Mouse (Mus musculus) ovary, postnatal 10 days (tissue): ENCODE data around the gene Pcmt1.

Source experiments
- DNase-seq: peaks from one replicate; pipeline ENCODE4 v3.0.0; 2022; ENCODE audit warnings: low spot score

Pcmt1 gene

DNA sequence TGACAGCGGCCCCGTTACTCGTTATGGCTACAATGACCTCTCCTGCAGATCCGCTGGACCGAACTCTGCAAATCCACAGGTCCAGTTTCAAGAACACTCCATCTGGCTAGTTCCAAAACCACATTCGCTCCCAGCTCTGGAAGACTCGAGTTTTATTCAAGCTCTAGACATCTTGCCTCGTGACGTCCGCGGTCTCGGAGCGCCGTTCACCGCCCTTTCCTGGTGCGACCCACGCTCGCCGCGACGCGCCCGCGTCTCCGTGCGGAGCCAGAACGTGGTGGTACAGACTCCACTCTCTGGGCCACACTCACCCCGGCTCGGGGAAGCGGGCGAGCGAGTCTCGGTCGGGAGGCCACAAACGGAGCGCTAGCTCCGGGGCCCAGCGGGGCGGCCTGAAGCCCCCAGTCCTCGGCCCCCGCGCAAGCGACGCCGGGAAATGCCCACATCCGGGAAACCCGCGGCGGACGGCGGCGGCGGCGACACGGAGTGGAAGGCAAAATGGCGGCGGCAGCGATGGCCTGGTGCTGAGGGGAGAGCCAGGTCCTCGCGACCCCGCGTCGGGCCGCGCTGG, at the start of gene Pcmt1, which contains the start of gene Lats1:
Gene Pcmt1 (minus strand): TSS at position 406 of the 571 bp plus-strand sequence.
Gene Lats1 (plus strand): TSS at position 484 of the 571 bp plus-strand sequence.
- DNase-seq: peak; percentile 87

DNA sequence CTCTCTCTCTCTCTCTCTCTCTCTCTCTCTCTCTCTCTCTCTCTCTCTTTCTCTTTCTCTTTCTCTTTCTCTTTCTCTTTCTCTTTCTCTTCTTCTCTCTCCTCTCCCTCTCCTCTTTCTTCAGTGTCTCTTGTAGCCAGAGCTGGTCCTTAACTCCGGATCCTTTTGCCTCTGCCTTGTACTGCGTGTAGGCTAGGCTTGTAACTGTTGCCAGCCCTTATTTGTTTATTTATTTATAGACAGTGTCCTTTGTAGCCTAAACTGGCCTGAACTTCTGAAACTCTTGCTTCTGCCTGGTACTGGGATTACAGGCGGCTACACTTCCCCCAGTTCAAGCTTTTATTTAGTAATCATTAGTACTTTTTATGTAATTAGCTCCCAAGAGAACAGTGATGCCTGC, 46.1 kb upstream of the Pcmt1 start:
- DNase-seq: no peak

DNA sequence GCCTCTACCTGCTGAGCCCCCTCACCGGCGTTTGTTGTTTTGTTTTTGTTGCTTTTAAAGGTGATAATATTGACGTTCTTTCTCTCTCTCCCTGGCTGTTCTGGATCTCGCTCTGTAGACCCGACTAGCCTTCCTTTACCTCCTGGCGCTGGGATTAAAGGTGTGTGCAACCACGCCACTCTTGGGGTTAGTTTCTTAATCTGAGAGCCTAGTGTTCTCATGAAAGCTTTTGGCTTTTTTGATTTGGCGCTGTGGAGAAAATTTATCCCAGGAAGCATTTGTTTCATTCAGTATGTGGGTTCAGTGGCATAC, 45.5 kb upstream of the Pcmt1 start:
- DNase-seq: no peak

DNA sequence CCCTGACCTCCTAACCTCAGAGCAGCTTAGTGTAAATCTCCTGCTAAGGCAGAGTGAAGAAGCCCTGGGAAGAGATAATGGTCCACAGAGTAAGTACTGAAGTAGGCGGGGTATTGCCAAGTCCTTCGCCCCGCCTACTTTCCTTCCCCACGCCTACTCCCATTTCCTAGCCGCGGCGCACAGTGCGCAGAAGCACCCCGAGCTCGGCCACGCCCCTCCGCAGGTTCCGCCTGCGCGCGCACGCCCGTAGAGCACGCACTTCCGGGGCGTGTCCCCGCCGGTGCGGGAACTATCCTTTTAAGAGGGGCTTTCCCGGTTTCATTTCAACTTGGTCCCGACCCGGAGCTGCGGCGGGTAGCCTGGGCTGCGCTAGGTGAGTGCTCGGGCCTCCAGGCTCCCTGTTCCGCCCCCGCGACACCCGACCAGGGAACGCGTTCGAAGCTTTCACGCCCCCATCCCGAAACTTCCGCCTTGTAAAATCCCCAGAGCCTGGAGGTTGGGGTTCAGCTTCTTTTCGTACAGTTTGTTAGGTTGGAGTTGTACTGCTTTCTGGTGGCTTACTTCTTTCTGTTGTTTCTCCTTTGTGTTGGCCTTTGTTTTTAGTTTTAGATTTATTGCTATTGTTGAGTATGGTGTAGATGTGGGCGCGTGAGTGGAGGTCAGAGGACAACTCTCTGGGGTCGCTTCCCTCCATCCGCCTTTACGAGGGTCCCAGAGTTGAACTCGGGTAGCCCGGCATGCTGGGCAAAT, 45.0 kb upstream of the Pcmt1 start, which contains the start of gene Katna1:
Gene Katna1 (plus strand): TSS at position 250 of the 750 bp plus-strand sequence.
- peak; percentile 70 for DNase-seq

DNA sequence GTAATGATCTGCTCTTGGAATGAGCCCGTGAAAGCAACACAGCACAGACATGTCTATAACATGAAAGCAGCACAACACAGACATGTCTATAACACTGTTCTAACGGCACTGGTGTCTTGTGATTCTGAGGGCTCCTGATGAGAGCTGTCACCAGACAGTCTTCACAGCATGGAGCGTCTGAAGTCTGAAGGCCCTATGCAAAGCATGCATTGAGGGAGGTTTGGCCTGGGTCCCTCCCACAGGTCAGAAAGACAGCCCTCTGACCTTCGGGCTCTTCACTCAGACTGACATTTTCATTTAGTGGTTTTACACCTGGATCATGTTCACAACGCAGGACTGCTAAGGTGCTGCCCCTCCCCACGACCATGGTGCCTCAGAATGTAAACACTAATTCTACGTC, 34.1 kb upstream of the Pcmt1 start:
- DNase-seq: no peak

DNA sequence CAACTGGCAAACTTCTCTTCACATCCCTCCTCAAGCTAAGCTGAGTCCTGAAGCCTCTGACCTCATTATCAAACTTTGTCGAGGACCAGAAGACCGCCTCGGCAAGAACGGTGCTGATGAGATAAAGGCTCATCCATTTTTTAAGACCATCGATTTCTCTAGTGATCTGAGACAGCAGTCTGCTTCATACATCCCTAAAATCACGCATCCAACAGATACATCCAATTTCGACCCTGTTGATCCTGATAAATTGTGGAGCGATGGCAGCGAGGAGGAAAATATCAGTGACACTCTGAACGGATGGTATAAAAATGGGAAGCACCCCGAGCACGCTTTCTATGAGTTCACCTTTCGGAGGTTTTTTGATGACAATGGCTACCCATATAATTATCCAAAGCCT, 31.6 kb upstream of the Pcmt1 start:
- DNase-seq: no peak

DNA sequence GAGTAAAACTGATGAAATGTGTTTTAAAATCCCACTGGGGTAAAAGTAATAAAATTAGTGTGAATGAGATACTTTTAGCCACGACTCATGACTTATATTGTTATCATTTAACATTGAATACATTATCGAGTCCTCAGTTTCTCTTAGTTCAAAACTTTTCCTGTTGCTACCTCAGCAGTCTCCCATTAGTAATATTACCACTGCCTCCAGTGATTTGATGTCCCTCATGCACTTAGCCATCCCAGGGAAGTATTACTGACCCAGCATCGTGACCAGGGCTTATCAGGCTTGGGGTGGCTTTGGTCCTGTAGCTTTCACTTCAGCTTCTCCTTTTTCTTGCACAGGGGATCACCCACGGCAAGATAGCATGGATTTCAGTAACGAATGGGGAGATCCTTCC, 29.2 kb upstream of the Pcmt1 start:
- no peak for DNase-seq

DNA sequence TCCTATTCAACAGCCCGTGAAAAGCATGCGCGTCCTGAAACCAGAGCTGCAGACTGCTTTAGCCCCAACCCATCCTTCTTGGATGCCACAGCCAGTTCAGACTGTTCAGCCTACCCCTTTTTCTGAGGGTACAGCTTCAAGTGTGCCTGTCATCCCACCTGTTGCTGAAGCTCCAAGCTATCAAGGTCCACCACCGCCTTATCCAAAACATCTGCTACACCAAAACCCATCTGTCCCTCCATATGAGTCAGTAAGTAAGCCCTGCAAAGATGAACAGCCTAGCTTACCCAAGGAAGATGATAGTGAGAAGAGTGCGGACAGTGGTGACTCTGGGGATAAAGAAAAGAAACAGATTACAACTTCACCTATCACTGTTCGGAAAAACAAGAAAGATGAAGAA, 21.6 kb upstream of the Pcmt1 start:
- DNase-seq: no peak

DNA sequence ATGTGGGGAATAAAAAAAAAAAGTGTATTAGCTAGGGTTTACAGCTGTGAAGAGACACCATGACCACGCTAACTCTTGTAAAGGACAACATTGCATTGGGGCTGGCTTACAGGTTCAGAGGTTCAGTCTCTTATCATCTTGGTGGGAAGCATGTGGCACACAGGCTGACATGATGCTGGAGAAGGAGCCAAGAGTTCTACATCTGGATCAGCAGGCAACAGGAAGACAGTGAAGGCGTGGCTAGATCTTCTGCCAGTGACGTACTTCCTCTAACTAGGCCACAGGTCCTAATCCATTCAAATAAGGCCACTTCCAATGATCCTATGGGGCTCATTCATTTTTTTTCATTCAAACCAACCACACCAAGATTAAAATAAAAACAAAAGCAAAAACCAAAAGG, 19.2 kb upstream of the Pcmt1 start:
- no peak for DNase-seq

DNA sequence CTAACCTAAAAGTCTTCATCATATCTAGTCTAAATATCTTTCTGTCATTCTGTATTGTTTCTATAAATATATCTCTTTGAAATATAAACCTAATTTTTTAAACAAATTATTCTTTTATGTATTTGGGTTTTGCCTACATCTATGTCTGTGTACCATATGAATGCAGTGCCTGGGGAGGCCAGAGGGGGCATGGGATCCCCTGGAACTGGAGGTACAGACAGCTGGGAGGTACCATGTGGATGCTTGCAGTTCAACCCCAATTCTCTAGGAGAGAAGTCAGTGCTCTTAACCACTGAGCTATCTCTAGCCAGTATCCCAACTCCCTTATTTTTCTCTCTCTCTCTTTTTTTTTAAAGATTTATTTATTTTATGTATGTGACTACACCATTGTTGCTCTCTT, 14.3 kb upstream of the Pcmt1 start:
- DNase-seq: no peak

DNA sequence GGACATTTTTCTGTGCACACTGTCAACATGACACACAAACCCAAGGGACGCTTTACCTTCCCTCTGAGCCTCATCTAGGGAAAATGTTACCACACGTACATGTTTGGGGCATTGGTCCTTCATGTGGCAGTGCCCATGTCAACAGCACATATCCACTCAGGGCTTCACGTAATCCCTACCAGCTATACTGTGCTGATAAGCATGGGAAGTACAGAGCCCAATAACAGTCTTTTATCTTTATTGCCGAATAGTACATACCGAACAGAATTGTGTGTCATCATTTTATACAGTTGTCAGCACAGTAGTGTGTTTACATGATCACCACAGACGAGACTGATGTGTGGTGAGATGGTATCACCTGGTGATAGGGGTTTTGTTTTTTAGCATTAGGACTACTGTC, 6.0 kb upstream of the Pcmt1 start:
- no peak for DNase-seq

DNA sequence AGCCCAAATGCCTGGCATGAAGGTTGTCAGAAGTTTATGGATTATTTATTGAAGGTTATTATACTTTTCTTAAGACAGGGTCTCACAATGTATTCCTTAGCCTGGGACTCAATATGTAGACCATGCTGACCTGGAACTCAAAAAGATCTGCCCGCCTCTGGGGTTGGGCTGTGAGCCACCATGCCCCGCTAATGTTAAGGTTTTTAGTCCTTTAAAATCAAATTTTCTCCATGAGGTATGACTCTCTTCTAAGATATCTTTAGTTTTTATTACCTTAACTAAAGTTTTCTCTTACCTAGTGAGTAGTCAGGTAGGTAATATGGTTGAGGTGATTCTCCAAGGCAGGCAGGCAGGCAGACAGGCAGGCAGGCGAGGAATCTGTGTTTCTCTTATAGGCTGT, 1.3 kb upstream of the Pcmt1 start:
- DNase-seq: no peak

DNA sequence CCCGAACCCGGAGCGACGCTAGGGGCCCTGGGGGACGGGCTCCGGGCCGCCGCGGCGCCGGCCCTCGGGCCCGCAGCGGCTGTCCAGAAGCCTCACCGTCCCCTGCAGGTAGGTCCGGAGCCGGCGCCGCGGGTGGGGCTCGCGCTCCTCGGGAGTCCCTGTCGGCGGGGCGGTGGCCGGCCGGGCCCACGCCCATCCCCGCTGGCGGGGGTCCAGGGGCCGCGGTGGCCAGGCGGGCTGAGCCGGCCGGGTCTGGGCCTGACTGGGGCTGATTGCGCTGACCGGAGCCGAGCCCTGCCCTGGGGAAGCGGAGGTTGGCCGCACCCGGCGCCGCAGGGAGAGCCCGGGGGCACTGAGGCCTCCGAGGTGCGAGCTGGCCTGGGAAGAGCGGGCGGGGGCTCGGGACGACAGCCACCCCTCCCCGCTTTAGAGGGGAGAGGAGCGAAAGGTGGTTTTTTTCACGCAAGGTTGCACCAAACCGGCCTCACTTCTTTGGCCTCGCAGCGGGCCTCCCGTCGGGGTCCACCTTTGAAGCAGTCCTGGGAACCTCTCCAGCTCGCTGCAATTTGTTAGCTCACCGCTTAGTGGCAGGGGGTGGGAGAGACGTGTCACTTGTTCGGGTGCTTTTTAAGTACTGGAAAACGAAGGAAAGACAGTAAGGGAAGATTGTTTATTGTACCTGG, 548 bp upstream of the Pcmt1 start:
- peak; percentile 65 for DNase-seq

DNA sequence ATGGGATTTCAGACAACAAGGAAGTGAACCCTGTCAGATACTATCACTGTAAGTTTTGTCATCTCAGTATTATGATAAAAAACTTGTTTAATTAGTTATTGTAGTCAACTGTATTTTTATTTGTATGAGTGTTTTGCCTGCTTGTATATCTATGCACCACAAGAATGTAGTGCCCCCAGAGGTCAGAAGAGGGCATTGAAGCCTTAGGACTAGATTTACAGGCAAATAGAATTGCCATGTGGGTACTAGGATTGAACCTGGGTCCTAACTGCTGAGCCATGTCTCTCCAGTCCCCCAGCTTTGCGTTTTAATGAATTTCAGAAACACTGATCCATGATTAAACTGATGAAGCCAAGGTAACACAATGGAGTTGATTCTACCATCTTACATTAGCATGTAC, 7.3 kb downstream of the Pcmt1 start:
- DNase-seq: no peak

DNA sequence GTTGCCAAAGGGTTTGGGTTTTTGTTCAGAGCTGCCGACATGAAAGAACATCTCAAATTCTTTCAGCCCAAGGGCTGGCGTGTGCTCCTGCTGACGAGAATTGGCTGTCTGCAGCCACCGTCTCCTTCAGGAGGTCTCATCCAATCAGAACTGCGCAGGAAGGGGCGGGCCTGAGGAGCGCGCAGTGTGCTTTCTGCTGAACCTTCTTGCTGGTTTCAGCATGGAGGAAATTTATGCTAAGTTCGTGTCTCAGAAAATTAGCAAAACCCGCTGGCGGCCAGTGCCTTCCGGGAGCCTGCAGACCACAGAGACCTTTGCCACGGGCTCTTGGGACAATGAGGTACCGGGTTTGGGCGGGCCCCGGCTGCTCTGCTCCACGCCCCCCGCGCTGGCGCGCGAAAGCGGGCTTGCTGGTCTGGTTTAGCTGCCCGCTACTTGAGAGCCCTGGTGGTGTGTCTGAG, 13.6 kb downstream of the Pcmt1 start, which contains the start of gene Nup43:
Gene Nup43 (plus strand): TSS at position 162 of the 461 bp plus-strand sequence.
- DNase-seq: peak; percentile 80

DNA sequence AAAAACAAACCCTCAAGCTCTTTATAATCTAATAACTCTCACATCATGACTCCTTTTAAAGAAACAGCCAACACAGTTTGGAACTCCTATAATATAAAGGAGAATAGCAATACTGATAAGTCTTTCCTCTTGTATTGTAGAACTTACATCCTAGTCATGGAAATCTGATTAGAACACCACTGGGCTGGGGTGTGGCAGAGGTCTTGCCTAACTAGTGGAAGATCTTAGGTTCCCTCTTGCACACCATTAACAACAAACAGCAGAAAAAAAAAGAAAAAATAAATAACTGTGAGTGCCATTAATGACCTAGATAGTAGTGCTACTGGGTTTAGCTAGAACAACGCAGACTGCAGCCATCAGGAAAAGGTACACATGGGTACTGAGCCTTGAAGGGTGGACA, 16.0 kb downstream of the Pcmt1 start:
- no peak for DNase-seq

DNA sequence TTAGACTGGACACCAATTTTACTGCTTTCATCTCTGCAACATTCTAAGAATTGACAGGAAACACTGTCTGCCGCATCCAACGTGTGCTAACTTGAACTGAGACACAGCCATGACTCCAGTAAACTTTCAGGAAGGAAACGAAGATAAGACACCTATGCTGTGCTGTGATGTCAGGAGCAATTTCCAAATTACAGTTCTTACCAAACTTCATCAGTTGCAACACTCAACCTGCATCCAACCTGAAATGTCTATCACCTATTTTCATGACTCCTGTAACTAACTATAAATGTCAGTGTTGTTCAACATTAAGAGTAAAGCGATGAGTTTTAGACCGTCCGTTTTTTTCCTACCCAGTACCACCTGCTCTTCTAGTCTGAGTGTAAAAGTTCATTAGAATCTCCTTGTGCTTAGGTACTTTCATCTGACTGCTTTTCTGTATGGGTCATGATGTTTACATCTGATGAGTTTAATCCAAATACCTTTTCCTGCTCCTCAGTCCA, 16.9 kb downstream of the Pcmt1 start:
- no peak for DNase-seq

DNA sequence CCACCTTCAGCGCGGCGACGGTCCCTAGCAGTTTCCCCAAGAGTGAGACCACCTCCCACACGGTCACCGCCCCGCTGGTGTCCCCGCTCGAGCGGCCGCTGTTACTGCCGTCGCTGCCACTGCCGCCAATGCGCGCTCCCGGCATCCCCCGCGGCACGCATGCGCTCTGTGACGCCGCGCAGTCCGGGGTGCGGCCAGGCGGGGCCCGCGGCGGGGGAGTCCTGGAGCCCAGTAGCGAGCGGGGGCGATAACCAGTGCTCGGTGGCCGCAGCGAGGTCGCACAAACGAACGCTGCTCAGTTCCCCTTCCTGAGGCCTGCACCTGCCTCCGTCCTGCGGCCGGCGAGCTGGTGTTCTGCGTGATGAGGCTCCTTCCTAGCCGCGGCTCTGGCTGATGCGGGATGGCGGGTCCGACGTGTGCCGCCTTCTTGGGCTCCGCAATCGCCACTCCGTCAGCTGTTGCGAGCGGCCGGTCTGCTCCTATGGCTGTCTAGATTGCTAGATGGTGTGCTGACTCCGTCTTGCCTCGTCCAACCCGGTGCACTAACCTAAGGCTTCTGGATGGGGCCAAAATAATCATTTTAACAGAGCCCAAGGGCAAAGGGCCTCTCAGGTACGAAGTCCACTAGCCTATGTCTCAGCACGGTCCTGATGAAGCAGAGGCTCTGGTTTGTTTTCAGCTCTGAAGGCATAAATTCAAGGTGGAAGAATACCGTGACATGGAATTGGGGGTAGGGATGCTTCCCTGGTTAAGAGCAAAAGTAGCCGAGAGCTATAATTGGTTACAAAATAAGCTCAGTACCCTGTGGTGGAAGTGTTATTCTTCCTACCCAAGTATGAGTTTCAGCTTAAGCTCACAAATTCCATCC, 17.5 kb downstream of the Pcmt1 start:
- DNase-seq: peak; percentile 89

DNA sequence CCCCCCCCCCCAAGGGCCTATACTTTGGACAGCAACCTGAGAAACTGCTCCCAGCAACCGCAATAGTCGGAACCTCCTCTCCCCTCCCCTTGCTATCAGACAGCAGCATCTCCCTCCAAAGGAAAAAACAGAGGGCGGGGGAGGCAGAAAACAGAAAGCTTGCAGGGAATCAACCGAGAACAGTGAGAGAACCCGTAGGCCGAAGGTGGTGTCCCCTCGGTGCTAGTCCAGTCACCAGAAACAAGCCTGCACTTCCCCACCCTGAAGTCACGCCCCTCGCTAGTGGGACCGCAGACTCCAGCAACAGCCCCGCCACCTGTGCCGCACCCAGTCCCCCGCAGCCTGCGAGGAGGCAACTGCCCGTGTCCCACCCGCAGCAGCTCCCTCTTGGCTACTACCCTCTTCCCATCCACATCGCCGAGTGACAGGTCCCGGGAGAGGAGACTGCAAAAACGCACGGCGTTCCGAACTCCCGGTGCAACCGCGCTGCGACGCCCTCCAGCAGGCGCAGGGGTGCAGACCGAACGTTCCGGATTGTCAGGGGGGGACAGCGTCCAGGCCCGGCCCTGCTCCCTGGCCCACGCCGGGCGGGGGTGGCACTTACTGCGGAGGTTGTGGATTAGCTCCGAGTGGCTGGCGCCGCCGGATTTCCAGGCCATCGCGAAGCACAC, 18.3 kb downstream of the Pcmt1 start:
- DNase-seq: peak; percentile 65

DNA sequence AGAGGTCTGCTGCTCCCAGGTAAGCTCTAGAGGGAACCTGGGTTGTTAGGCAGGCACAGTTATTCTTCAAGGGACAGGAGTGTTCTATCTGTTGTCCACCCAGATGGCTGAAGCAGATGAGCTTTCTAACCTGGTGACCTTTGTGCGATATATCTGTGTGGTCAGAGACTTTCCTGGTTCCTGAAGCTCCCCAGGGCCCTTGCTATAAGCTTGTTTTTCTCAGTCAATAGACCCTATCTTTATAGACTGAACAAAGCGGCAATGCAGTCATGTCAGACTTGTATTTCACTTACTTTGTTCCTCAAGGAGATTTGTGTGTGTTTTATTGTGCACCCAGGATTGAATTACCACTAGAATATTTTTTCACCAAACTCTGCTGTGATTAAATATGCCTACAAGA, 29.9 kb downstream of the Pcmt1 start:
- DNase-seq: no peak

DNA sequence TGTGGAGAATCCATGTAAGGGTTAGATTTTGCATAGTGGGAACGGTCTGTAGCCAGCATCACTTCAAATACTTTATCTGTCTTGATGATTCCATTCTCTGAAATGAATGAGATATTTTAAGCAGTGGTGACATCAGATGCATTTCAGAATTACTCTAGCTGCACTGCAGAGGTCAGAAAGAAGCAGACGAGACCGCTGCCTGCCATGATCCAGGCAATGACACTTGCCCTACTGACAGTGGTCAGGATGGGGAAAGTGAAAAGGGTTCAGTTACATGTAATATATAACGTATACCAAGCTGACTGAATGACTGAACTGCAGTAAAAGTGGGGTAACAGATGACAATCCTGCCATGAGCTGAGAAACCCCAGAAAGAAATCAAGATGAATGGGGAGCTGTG, 31.9 kb downstream of the Pcmt1 start:
- no peak for DNase-seq

DNA sequence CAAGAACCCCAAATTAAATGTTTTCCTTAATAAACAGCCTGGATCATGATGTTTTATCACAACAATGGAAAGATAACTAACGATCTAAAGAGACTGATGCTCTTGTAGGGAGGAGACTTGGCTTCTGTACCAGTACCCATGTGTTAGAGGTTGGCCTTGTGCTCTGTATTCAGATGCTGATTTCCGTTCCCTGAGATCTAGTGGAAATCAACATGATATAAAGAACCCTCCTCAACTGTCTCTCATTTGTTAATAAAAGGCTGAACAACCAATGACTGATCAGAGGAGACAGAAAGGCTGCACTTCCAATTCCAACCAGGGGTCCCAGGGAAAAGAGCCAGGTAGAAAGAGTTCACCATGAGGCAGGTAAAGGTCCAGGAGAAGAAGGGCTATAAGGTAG, 35.0 kb downstream of the Pcmt1 start:
- no peak for DNase-seq
